Mouse (Mus musculus): ENCODE data around the gene 4930432K21Rik. TPM values are rescaled to one million over a fixed set of nuclear protein-coding genes. Genes with fewer than 3 reads are reported as not detected.
A peak's percentile ranks its signal among the peaks of the same experiment; 100 is the strongest.

The 4930432K21Rik gene
- polyA plus RNA-seq, 1 experiment from 2014 or later = 0.57 TPM

- H3K4me1 ChIP-seq (replicated peaks; ENCODE audit: control insufficient read depth, insufficient read depth, low read length) = peaks cover 28% of the 10 kb centered on the region
- peak overlapping the region; percentile 88 for H3K27ac ChIP-seq (ENCODE audit: low read depth, low read length)
- H3K9me3 ChIP-seq (ENCODE audit: control insufficient read depth, low read length) = no peaks in the 10 kb centered on the region
- H3K9ac ChIP-seq (ENCODE audit: low read depth, low read length) = no peak overlapping the region
- WGBS = 18% methylated on average over 4 of the region's 4 CpGs
- ATAC-seq (ENCODE audit: low FRiP score) (no peak), DNase-seq (ENCODE audit: low spot score) (peak; percentile 33)
- H3K36me3 ChIP-seq (ENCODE audit: control insufficient read depth, insufficient read depth, low read length) = no peaks in the 10 kb centered on the region
- no peak overlapping the region for H3K4me3 ChIP-seq (ENCODE audit: low read depth, low read length)
- H3K4me2 ChIP-seq (replicated peaks; ENCODE audit: low read depth, low read length) = peak overlapping the region; percentile 63
- 0 out of 2 replicates have a peak, but pooled peaks cover 4% of the 10 kb centered on the region for H3K27me3 ChIP-seq (ENCODE audit: control insufficient read depth, insufficient read depth, low read length)
These were observed 51.0 kb downstream of the 4930432K21Rik start for GRCm38 (mm10) chr8:84198871-84199270.

- no peak for ATAC-seq (ENCODE audit: low FRiP score)
- Histone ChIP-seq H3K27me3 (ENCODE audit: control insufficient read depth, insufficient read depth, low read length) (0 out of 2 replicates have a peak, but pooled peaks cover 4% of the 10 kb centered on the region), H3K9me3 (ENCODE audit: control insufficient read depth, low read length) (no peaks in the 10 kb centered on the region), H3K27ac (ENCODE audit: low read depth, low read length) (peak overlapping the region; percentile 2; the same call in 1 of the 2 replicates), H3K9ac (ENCODE audit: low read depth, low read length) (no peak overlapping the region), H3K4me2 (replicated peaks; ENCODE audit: low read depth, low read length) (no peak overlapping the region), H3K4me3 (ENCODE audit: low read depth, low read length) (no peak overlapping the region), H3K36me3 (ENCODE audit: control insufficient read depth, insufficient read depth, low read length) (no peaks in the 10 kb centered on the region), H3K4me1 (replicated peaks; ENCODE audit: control insufficient read depth, insufficient read depth, low read length) (peaks cover 28% of the 10 kb centered on the region)
- 64% methylated on average over 11 of the region's 11 CpGs for WGBS
- DNase-seq (ENCODE audit: low spot score) = no peak
These were observed 51.7 kb downstream of the 4930432K21Rik start for GRCm38 (mm10) chr8:84199348-84200125.

- ATAC-seq (ENCODE audit: low FRiP score) (no peak), DNase-seq (ENCODE audit: low spot score) (no peak)
- Histone ChIP-seq H3K9me3 (ENCODE audit: control insufficient read depth, low read length) (no peaks in the 10 kb centered on the region), H3K4me3 (ENCODE audit: low read depth, low read length) (peak overlapping the region; percentile 47; the same call in 1 of the 2 replicates), H3K4me1 (replicated peaks; ENCODE audit: control insufficient read depth, insufficient read depth, low read length) (peaks cover 28% of the 10 kb centered on the region), H3K4me2 (replicated peaks; ENCODE audit: low read depth, low read length) (peak overlapping the region; percentile 89), H3K27ac (ENCODE audit: low read depth, low read length) (peak overlapping the region; percentile 17), H3K36me3 (ENCODE audit: control insufficient read depth, insufficient read depth, low read length) (no peaks in the 10 kb centered on the region), H3K9ac (ENCODE audit: low read depth, low read length) (peak overlapping the region; percentile 63), H3K27me3 (ENCODE audit: control insufficient read depth, insufficient read depth, low read length) (0 out of 2 replicates have a peak, but pooled peaks cover 4% of the 10 kb centered on the region)
- WGBS = 19% methylated on average over 8 of the region's 8 CpGs
These were observed 52.3 kb downstream of the 4930432K21Rik start for GRCm38 (mm10) chr8:84200126-84200555.

- H3K27me3 ChIP-seq (ENCODE audit: control insufficient read depth, insufficient read depth, low read length) = 0 out of 2 replicates have a peak, but pooled peaks cover 4% of the 10 kb centered on the region
- H3K27ac ChIP-seq (ENCODE audit: low read depth, low read length) = peak overlapping the region; percentile 17; the same call in 1 of the 2 replicates
- ATAC-seq (ENCODE audit: low FRiP score) (no peak), DNase-seq (ENCODE audit: low spot score) (peak; percentile 53)
- peaks cover 28% of the 10 kb centered on the region for H3K4me1 ChIP-seq (replicated peaks; ENCODE audit: control insufficient read depth, insufficient read depth, low read length)
- H3K36me3 ChIP-seq (ENCODE audit: control insufficient read depth, insufficient read depth, low read length) = no peaks in the 10 kb centered on the region
- peak overlapping the region; percentile 47 for H3K4me3 ChIP-seq (ENCODE audit: low read depth, low read length)
- H3K9me3 ChIP-seq (ENCODE audit: control insufficient read depth, low read length) = no peaks in the 10 kb centered on the region
- H3K9ac ChIP-seq (ENCODE audit: low read depth, low read length) = peak overlapping the region; percentile 63
- WGBS = 6% methylated on average over 50 of the region's 70 CpGs
- peak overlapping the region; percentile 89 for H3K4me2 ChIP-seq (replicated peaks; ENCODE audit: low read depth, low read length)
These were observed 53.1 kb downstream of the 4930432K21Rik start for GRCm38 (mm10) chr8:84200652-84201544.

- H3K9ac ChIP-seq (ENCODE audit: low read depth, low read length) = no peak overlapping the region; the same call in 1 of the 2 replicates
- H3K9me3 ChIP-seq (ENCODE audit: control insufficient read depth, low read length) = no peaks in the 10 kb centered on the region
- DNase-seq (ENCODE audit: low spot score) (no peak), ATAC-seq (ENCODE audit: low FRiP score) (no peak)
- no peaks in the 10 kb centered on the region for H3K36me3 ChIP-seq (ENCODE audit: control insufficient read depth, insufficient read depth, low read length)
- H3K27ac ChIP-seq (ENCODE audit: low read depth, low read length) = no peak overlapping the region
- H3K27me3 ChIP-seq (ENCODE audit: control insufficient read depth, insufficient read depth, low read length) = 0 out of 2 replicates have a peak, but pooled peaks cover 4% of the 10 kb centered on the region
- peaks cover 28% of the 10 kb centered on the region for H3K4me1 ChIP-seq (replicated peaks; ENCODE audit: control insufficient read depth, insufficient read depth, low read length)
- H3K4me2 ChIP-seq (replicated peaks; ENCODE audit: low read depth, low read length) = peak overlapping the region; percentile 89
- 64% methylated on average over 15 of the region's 15 CpGs for WGBS
- peak overlapping the region; percentile 47 for H3K4me3 ChIP-seq (ENCODE audit: low read depth, low read length)
These were observed 53.9 kb downstream of the 4930432K21Rik start for GRCm38 (mm10) chr8:84201545-84202245.

- peaks cover 28% of the 10 kb centered on the region for H3K4me1 ChIP-seq (replicated peaks; ENCODE audit: control insufficient read depth, insufficient read depth, low read length)
- no peak overlapping the region for H3K9ac ChIP-seq (ENCODE audit: low read depth, low read length)
These were observed 54.6 kb downstream of the 4930432K21Rik start for GRCm38 (mm10) chr8:84202466-84202865.

DNA sequence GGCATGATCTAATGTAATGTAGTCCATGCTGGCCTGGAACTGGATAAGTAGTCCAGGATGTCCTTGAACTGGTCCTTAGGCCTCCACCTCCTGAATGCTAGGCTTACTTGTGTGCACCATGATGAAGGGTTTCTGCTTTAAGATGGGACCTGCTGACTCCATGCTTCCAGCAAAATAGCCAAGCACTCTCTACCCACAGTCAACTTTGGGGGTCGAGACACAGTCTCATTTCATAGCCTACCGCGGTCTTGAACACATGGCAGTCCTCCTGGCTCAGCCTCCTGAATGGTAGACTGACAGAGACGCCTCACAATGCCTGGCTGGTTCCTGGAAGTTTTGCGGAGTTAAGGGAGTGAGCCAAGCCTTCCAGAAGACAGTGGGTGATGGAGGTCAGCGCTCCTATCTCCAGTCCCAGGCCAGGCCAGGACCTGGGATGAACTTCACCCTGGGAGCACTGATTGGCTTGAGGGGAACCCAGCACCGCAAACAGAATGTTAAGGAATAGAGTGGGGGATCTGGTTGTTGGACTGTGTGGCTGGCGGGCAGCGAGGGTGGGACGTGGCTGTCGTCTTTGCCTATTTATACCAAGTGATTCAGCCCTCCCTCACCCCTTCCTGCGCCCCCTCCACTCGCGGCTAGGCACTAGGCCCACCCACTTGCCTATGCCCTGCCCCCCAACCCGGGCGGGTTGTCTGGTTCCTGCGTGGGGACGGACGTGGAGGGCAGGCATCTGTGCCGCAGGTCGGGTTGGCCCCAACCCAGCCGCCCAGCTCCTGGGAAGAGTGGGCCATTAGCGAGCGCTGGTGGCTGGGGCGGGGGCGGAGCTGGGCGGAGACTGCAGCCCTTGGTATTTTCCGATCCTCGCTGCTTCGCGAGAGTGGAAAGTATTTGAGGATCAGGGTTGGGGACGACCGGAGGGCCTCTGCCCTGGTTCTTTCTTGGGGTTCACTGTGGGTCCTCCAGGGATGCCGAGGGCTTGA is 55.4 kb downstream of the 4930432K21Rik start:
- H3K4me3 ChIP-seq (ENCODE audit: low read depth, low read length) = peak overlapping the region; percentile 30
- H3K27ac ChIP-seq (ENCODE audit: low read depth, low read length) = peak overlapping the region; percentile 14; the same call in 1 of the 2 replicates
- H3K4me2 ChIP-seq (replicated peaks; ENCODE audit: low read depth, low read length) = peak overlapping the region; percentile 65
- ATAC-seq (ENCODE audit: low FRiP score) (peak; percentile 31), DNase-seq (ENCODE audit: low spot score) (peak; percentile 72)
- H3K9me3 ChIP-seq (ENCODE audit: control insufficient read depth, low read length) = no peaks in the 10 kb centered on the region
- 11% methylated on average over 34 of the region's 34 CpGs for WGBS
- H3K4me1 ChIP-seq (replicated peaks; ENCODE audit: control insufficient read depth, insufficient read depth, low read length) = peaks cover 22% of the 10 kb centered on the region
- 0 out of 2 replicates have a peak, but pooled peaks cover 4% of the 10 kb centered on the region for H3K27me3 ChIP-seq (ENCODE audit: control insufficient read depth, insufficient read depth, low read length)
- no peaks in the 10 kb centered on the region for H3K36me3 ChIP-seq (ENCODE audit: control insufficient read depth, insufficient read depth, low read length)
- H3K9ac ChIP-seq (ENCODE audit: low read depth, low read length) = peak overlapping the region; percentile 66

More at GRCm38 (mm10) chr8:84202466-84202865, 54.6 kb downstream of the 4930432K21Rik start:
- Histone ChIP-seq H3K4me2 (replicated peaks; ENCODE audit: low read depth, low read length) (no peak overlapping the region), H3K36me3 (ENCODE audit: control insufficient read depth, insufficient read depth, low read length) (no peaks in the 10 kb centered on the region), H3K27me3 (ENCODE audit: control insufficient read depth, insufficient read depth, low read length) (0 out of 2 replicates have a peak, but pooled peaks cover 4% of the 10 kb centered on the region), H3K9me3 (ENCODE audit: control insufficient read depth, low read length) (no peaks in the 10 kb centered on the region), H3K27ac (ENCODE audit: low read depth, low read length) (no peak overlapping the region), H3K4me3 (ENCODE audit: low read depth, low read length) (no peak overlapping the region)
- WGBS = 92% methylated on average over 9 of the region's 9 CpGs
- DNase-seq (ENCODE audit: low spot score) (no peak), ATAC-seq (ENCODE audit: low FRiP score) (no peak)
